ENCODE assay signal across 9 mouse cellular contexts in genomic region chr5:138753269-138753668, GRCm38 (mm10). TPM values are rescaled to one million over a fixed set of nuclear protein-coding genes. Genes with fewer than 3 reads are reported as not detected.
DNase-seq lines count a peak whose midpoint lies in the region; ATAC-seq lines count a peak whose summit lies in the region.
"Had no signal": no experiment of that assay in that cellular context is flagged by ENCODE, and none has a peak within 500 bp of the region (broad histone marks: within the 10 kb centered on the region; RNA-seq: fewer than 3 reads in every experiment).

No protein-coding gene starts in this region.

- H3K27me3 ChIP-seq in limb, embryonic 12.5 days: peaks cover 83% of the 10 kb centered on the region
- peaks cover 85% of the 10 kb centered on the region for H3K27me3 ChIP-seq in limb, embryonic 10.5 days (ENCODE audit: low read depth, poor library complexity, severe bottlenecking)
- H3K27me3 ChIP-seq in forebrain, embryonic 10.5 days (ENCODE audit: poor library complexity, severe bottlenecking): peaks cover 65% of the 10 kb centered on the region
- H3K27me3 ChIP-seq in hindbrain, embryonic 16.5 days (replicated peaks; ENCODE audit: control insufficient read depth, insufficient read depth, low read length): no peaks in the 10 kb centered on the region
- H3K27me3 ChIP-seq in neural tube, embryonic 15.5 days (replicated peaks): no peaks in the 10 kb centered on the region

- peak overlapping the region; percentile 98; the same call in 1 of the 2 replicates for H3K4me2 ChIP-seq in limb, embryonic 12.5 days
- H3K4me2 ChIP-seq in hindbrain, embryonic 16.5 days (ENCODE audit: low read length): peak overlapping the region; percentile 83
- H3K4me2 ChIP-seq in neural tube, embryonic 15.5 days: peak overlapping the region; percentile 91

- no peaks in the 10 kb centered on the region for H3K36me3 ChIP-seq in limb, embryonic 12.5 days
- H3K36me3 ChIP-seq in limb, embryonic 10.5 days: no peaks in the 10 kb centered on the region
- H3K36me3 ChIP-seq in forebrain, embryonic 10.5 days (replicated peaks): no peaks in the 10 kb centered on the region
- no peaks in the 10 kb centered on the region; the same call in 1 of the 2 replicates for H3K36me3 ChIP-seq in hindbrain, embryonic 16.5 days (ENCODE audit: control insufficient read depth, insufficient read depth, low read length)
- H3K36me3 ChIP-seq in neural tube, embryonic 15.5 days: peaks cover 7% of the 10 kb centered on the region; the same call in 1 of the 2 replicates

- no peak overlapping the region for H3K9ac ChIP-seq in limb, embryonic 12.5 days (replicated peaks)
- no peak overlapping the region for H3K9ac ChIP-seq in hindbrain, embryonic 16.5 days (ENCODE audit: low read depth, low read length)
- 0 out of 2 replicates have a peak overlapping the region, but pooled peaks have one; percentile 92 for H3K9ac ChIP-seq in neural tube, embryonic 15.5 days (replicated peaks)
- H3K9ac ChIP-seq: liver, embryonic 14.5 days had no signal

- peaks cover 34% of the 10 kb centered on the region for H3K4me1 ChIP-seq in limb, embryonic 12.5 days (replicated peaks)
- H3K4me1 ChIP-seq in limb, embryonic 10.5 days: peaks cover 38% of the 10 kb centered on the region
- H3K4me1 ChIP-seq in forebrain, embryonic 10.5 days: peaks cover 43% of the 10 kb centered on the region
- peaks cover 29% of the 10 kb centered on the region for H3K4me1 ChIP-seq in hindbrain, embryonic 16.5 days (ENCODE audit: control insufficient read depth, insufficient read depth, low read depth, low read length)
- peaks cover 60% of the 10 kb centered on the region for H3K4me1 ChIP-seq in neural tube, embryonic 15.5 days

- 59% methylated on average over 4 of the region's 4 CpGs for WGBS in limb, embryonic 12.5 days
- WGBS in limb, embryonic 10.5 days: 58% methylated on average over 4 of the region's 4 CpGs
- WGBS in forebrain, embryonic 10.5 days: 53% methylated on average over 4 of the region's 4 CpGs
- WGBS in hindbrain, embryonic 16.5 days: 70% methylated on average over 4 of the region's 4 CpGs
- WGBS in neural tube, embryonic 15.5 days: 68% methylated on average over 4 of the region's 4 CpGs

- no peaks in the 10 kb centered on the region for H3K9me3 ChIP-seq in limb, embryonic 12.5 days
- H3K9me3 ChIP-seq in limb, embryonic 10.5 days (replicated peaks): no peaks in the 10 kb centered on the region
- no peaks in the 10 kb centered on the region for H3K9me3 ChIP-seq in forebrain, embryonic 10.5 days
- no peaks in the 10 kb centered on the region for H3K9me3 ChIP-seq in hindbrain, embryonic 16.5 days (ENCODE audit: control insufficient read depth, low read length)
- H3K9me3 ChIP-seq in neural tube, embryonic 15.5 days (replicated peaks): no peaks in the 10 kb centered on the region

- H3K4me3 ChIP-seq in limb, embryonic 12.5 days (replicated peaks): no peak overlapping the region
- no peak overlapping the region for H3K4me3 ChIP-seq in limb, embryonic 10.5 days
- H3K4me3 ChIP-seq in forebrain, embryonic 10.5 days: peak overlapping the region; percentile 76; the same call in 1 of the 2 replicates
- H3K4me3 ChIP-seq in hindbrain, embryonic 16.5 days (ENCODE audit: low read length): no peak overlapping the region; the same call in 1 of the 2 replicates
- H3K4me3 ChIP-seq in neural tube, embryonic 15.5 days (replicated peaks): peak overlapping the region; percentile 88

- no peak for DNase-seq in limb, embryonic 10.5 days (ENCODE audit: low spot score)
- no peak for DNase-seq in forebrain, embryonic 10.5 days (ENCODE audit: extremely low spot score, low spot score)
- no peak for DNase-seq in right cerebral cortex, postnatal 36 days (ENCODE audit: low spot score in 2 of 2)
- no peak for DNase-seq in embryo, embryonic 10.5 days (ENCODE audit: low spot score)
- DNase-seq: thymus, postnatal 14 days had no signal

- no peak for ATAC-seq in limb, embryonic 12.5 days (ENCODE audit: insufficient number of reproducible peaks, insufficient read depth, low FRiP score, low TSS enrichment, low read depth)
- ATAC-seq in hindbrain, embryonic 16.5 days: no peak
- ATAC-seq in neural tube, embryonic 15.5 days (ENCODE audit: low FRiP score): no peak

- H3K27ac ChIP-seq in limb, embryonic 12.5 days: no peak overlapping the region
- H3K27ac ChIP-seq in limb, embryonic 10.5 days: no peak overlapping the region
- H3K27ac ChIP-seq in forebrain, embryonic 10.5 days: no peak overlapping the region
- H3K27ac ChIP-seq in hindbrain, embryonic 16.5 days (ENCODE audit: low read depth, low read length): no peak overlapping the region
- H3K27ac ChIP-seq in neural tube, embryonic 15.5 days (replicated peaks): peak overlapping the region; percentile 98; the same call in 1 of the 2 replicates
- H3K27ac ChIP-seq: liver, embryonic 14.5 days had no signal

RNA-seq across cellular contexts. Expression of gene Fam20c, which starts 1.0 kb away (rescaled TPM):
- 3.6 and 3.8 TPM in 2 replicates for polyA plus RNA-seq in limb, embryonic 12.5 days (2016; fragmentation: Nextera tagmentation; extraction: Ambion mirVana)
- polyA plus RNA-seq in limb, embryonic 10.5 days (2016; fragmentation: Nextera tagmentation; extraction: Ambion mirVana): 1.1 and 1.3 TPM in 2 replicates
- polyA plus RNA-seq in forebrain, embryonic 10.5 days (2016; fragmentation: Nextera tagmentation; extraction: Ambion mirVana): 2.9 and 4.5 TPM in 2 replicates
- polyA plus RNA-seq in hindbrain, embryonic 16.5 days (2015; fragmentation: Nextera tagmentation; extraction: Ambion mirVana): 44.0 and 48.9 TPM in 2 replicates
- polyA plus RNA-seq in neural tube, embryonic 15.5 days (2015; fragmentation: Nextera tagmentation; extraction: Ambion mirVana): 43.6 and 57.9 TPM in 2 replicates

Comparison
In these comparisons a context has a peak if more than half of its experiments do, and no peak if none do; other contexts are left out.
1. H3K4me3 ChIP-seq: peak in forebrain, embryonic 10.5 days (single experiment) and neural tube, embryonic 15.5 days (single experiment); none in limb, embryonic 12.5 days (single experiment), limb, embryonic 10.5 days (single experiment) and hindbrain, embryonic 16.5 days (single experiment).
2. Peak in every context shown above with its lines, with median percentiles within 50 percentile points of each other: H3K4me2 ChIP-seq.